Mouse (Mus musculus) midbrain, postnatal 0 days (tissue): Measurements from ENCODE around the gene Rbm33. TPM values are rescaled to one million over a fixed set of nuclear protein-coding genes. Genes with fewer than 3 reads are reported as not detected.

Experiments
- ATAC-seq: fragments of 200-750 bp; cut with Nextera tagmentation; 2 replicates; pipeline ENCODE4 v1.8.0; 2017; ENCODE audit warnings: moderate number of reproducible peaks, mild to moderate bottlenecking, moderate TSS enrichment, moderate library complexity; ENCODE audit not compliant: low FRiP score
- DNase-seq: peaks from one replicate; pipeline ENCODE4 v3.0.0-alpha.2; 2015; ENCODE audit warnings: low spot score
- H3K27ac ChIP-seq: fragments of 300-500 bp; sonication (generic); 2 replicates; pipeline ENCODE4 v1.5.1; 2014; ENCODE audit warnings: low read depth, mild to moderate bottlenecking, low read length, mixed read lengths
- H3K27me3 ChIP-seq: fragments of 300-500 bp; sonication (generic); 2 replicates; pipeline ENCODE4 v1.6.1; 2014; ENCODE audit warnings: low read length, control low read depth, mixed read lengths; ENCODE audit not compliant: insufficient read depth
- H3K36me3 ChIP-seq: fragments of 300-500 bp; sonication (generic); 2 replicates; pipeline ENCODE4 v1.6.1; 2014; ENCODE audit warnings: low read length, control low read depth, mixed read lengths; ENCODE audit not compliant: insufficient read depth
- H3K4me1 ChIP-seq: fragments of 300-500 bp; sonication (generic); 2 replicates; pipeline ENCODE4 v1.6.1; 2014; ENCODE audit warnings: mild to moderate bottlenecking, control low read depth, antibody characterized with exemption, low read length, mixed read lengths; ENCODE audit not compliant: insufficient read depth
- H3K4me2 ChIP-seq: fragments of 300-500 bp; sonication (generic); 2 replicates; pipeline ENCODE4 v1.6.1; 2014; ENCODE audit warnings: low read depth, mild to moderate bottlenecking, low read length, mixed read lengths; ENCODE audit not compliant: poor library complexity, severe bottlenecking
- H3K4me3 ChIP-seq: fragments of 300-500 bp; sonication (generic); 2 replicates; pipeline ENCODE4 v1.5.1; 2014; ENCODE audit warnings: low read depth, mild to moderate bottlenecking, low read length, moderate library complexity
- H3K9ac ChIP-seq: fragments of 300-500 bp; sonication (generic); replicated peaks from 2 replicates; pipeline ENCODE4 v1.6.1; 2014; ENCODE audit warnings: mild to moderate bottlenecking, low read length, moderate library complexity, mixed read lengths; ENCODE audit not compliant: poor library complexity, severe bottlenecking
- H3K9me3 ChIP-seq: fragments of 300-500 bp; sonication (generic); 2 replicates; pipeline ENCODE4 v1.6.1; 2016; ENCODE audit warnings: low read length, control low read depth
- CTCF ChIP-seq: IDR thresholded peaks from 2 replicates; pipeline ENCODE4 v1.5.1; 2016; ENCODE audit warnings: antibody characterized with exemption, mild to moderate bottlenecking
- WGBS: fragments of 180-500 bp; shearing (Covaris S2); extraction: QIAGEN DNeasy Blood & Tissue Kit; methylation state at CpG from one replicate; pipeline ENCODE4 v1.1.7; 2014; 5-methylcytosine and 5-hydroxymethylcytosine counted together
- polyA plus RNA-seq: library from polyadenylated mRNA; unstranded; fragments of >200 nt; fragmentation: Nextera tagmentation; extraction: Ambion mirVana; gene quantifications from 2 replicates; pipeline ENCODE4 v1.2.1, GENCODE M21; 2015
- total RNA-seq: library from RNA; depleted of rRNA; stranded (reverse); fragments of >200 nt; gene quantifications from 2 replicates; pipeline ENCODE4 v1.2.3, GENCODE M21; 2014

The Rbm33 gene
- total and polyA plus RNA-seq, 2 experiments from 2014 or later: 13.8 to 31.6 TPM

- Histone ChIP-seq H3K27ac (no peak overlapping the region), H3K9me3 (no peaks in the 10 kb centered on the region), H3K9ac (no peak overlapping the region), H3K4me2 (no peak overlapping the region), H3K4me1 (no peaks in the 10 kb centered on the region), H3K4me3 (no peak overlapping the region), H3K36me3 (no peaks in the 10 kb centered on the region), H3K27me3 (no peaks in the 10 kb centered on the region)
- no peak for TF ChIP-seq CTCF
- 50% methylated on average over 1 of the region's 1 CpGs for WGBS
- ATAC-seq (no peak), DNase-seq (no peak)
These were observed 26.3 kb upstream of the Rbm33 start for GRCm38 (mm10) chr5:28290630-28291029.

- ATAC-seq (no peak), DNase-seq (no peak)
- H3K27me3 ChIP-seq: no peaks in the 10 kb centered on the region
- H3K9ac ChIP-seq: no peak overlapping the region
- WGBS: 92% methylated on average over 5 of the region's 5 CpGs
- no peak for TF ChIP-seq CTCF
- no peaks in the 10 kb centered on the region for H3K9me3 ChIP-seq
- H3K4me3 ChIP-seq: no peak overlapping the region
- H3K4me2 ChIP-seq: no peak overlapping the region
- no peaks in the 10 kb centered on the region for H3K36me3 ChIP-seq
- no peaks in the 10 kb centered on the region for H3K4me1 ChIP-seq
- no peak overlapping the region for H3K27ac ChIP-seq
These were observed 25.6 kb upstream of the Rbm33 start for GRCm38 (mm10) chr5:28291118-28291850.

- no peak overlapping the region for H3K4me2 ChIP-seq
- no peaks in the 10 kb centered on the region for H3K36me3 ChIP-seq
- TF ChIP-seq CTCF: no peak
- 38% methylated on average over 3 of the region's 3 CpGs for WGBS
- H3K4me3 ChIP-seq: no peak overlapping the region
- H3K9ac ChIP-seq: no peak overlapping the region
- no peaks in the 10 kb centered on the region for H3K4me1 ChIP-seq
- H3K27me3 ChIP-seq: no peaks in the 10 kb centered on the region
- no peaks in the 10 kb centered on the region for H3K9me3 ChIP-seq
- ATAC-seq (no peak), DNase-seq (no peak)
- H3K27ac ChIP-seq: no peak overlapping the region
These were observed 24.6 kb upstream of the Rbm33 start for GRCm38 (mm10) chr5:28292281-28292680.

- Histone ChIP-seq H3K27ac (no peak overlapping the region), H3K9ac (no peak overlapping the region), H3K4me2 (no peak overlapping the region), H3K4me3 (no peak overlapping the region), H3K27me3 (no peaks in the 10 kb centered on the region), H3K9me3 (no peaks in the 10 kb centered on the region), H3K36me3 (no peaks in the 10 kb centered on the region), H3K4me1 (no peaks in the 10 kb centered on the region)
- WGBS: 5% methylated on average over 6 of the region's 6 CpGs
- DNase-seq: peak; percentile 61
- ATAC-seq: no peak
- TF ChIP-seq CTCF: peak; percentile 99
These were observed 22.9 kb upstream of the Rbm33 start for GRCm38 (mm10) chr5:28293990-28294389.

DNA sequence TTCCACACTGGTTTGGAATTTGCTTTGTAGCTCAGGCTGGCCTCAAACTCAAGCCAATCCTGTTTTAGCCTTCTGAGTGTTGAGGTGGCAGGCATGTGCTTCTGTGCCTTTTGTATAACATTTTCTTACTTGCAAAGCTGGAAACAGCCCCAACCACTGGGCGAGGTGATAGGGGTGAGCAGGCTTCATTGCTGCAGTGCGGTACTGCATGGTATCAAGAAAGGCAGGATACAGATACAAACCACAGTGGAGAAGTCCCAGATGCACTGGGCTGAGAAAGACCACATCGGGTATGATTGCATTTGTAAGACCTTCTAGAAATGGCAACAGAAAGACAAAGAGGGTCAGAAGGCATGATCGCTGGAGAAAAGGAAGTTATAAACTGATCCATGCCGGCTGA is 18.8 kb upstream of the Rbm33 start:
- H3K4me3 ChIP-seq: no peak overlapping the region
- TF ChIP-seq CTCF: no peak
- H3K4me1 ChIP-seq: no peaks in the 10 kb centered on the region
- H3K4me2 ChIP-seq: no peak overlapping the region
- H3K27ac ChIP-seq: no peak overlapping the region
- DNase-seq: no peak
- H3K9ac ChIP-seq: no peak overlapping the region
- no peak for ATAC-seq
- no peaks in the 10 kb centered on the region for H3K36me3 ChIP-seq
- WGBS: 87% methylated on average over 5 of the region's 5 CpGs
- no peaks in the 10 kb centered on the region for H3K9me3 ChIP-seq
- no peaks in the 10 kb centered on the region for H3K27me3 ChIP-seq

- Histone ChIP-seq H3K27ac (no peak overlapping the region), H3K4me2 (no peak overlapping the region), H3K9me3 (no peaks in the 10 kb centered on the region), H3K4me1 (no peaks in the 10 kb centered on the region), H3K27me3 (no peaks in the 10 kb centered on the region), H3K9ac (no peak overlapping the region), H3K4me3 (no peak overlapping the region), H3K36me3 (no peaks in the 10 kb centered on the region)
- ATAC-seq (no peak), DNase-seq (no peak)
- 57% methylated on average over 3 of the region's 3 CpGs for WGBS
- no peak for TF ChIP-seq CTCF
These were observed 18.2 kb upstream of the Rbm33 start for GRCm38 (mm10) chr5:28298693-28299092.
